Mouse (Mus musculus) liver, embryonic 14.5 days (tissue): ENCODE measurements around the gene Gtf2a2. TPM values are rescaled to one million over a fixed set of nuclear protein-coding genes. Genes with fewer than 3 reads are reported as not detected.
A peak's percentile ranks its signal among the peaks of the same experiment; 100 is the strongest.

ENCODE experiments used
- ATAC-seq: fragments of 200-750 bp; cut with Nextera tagmentation; 2 replicates; pipeline ENCODE4 v1.8.0; 2017; ENCODE audit warnings: moderate number of reproducible peaks, mild to moderate bottlenecking, moderate library complexity; ENCODE audit not compliant: insufficient read depth
- DNase-seq, 3 experiments: peaks; one replicate each; pipeline ENCODE4 v3.0.0-alpha.2; 2012 to 2013; ENCODE audit warnings: low read depth in 3 of 3, low spot score in 3 of 3
- H3K27ac ChIP-seq: fragments of 300-500 bp; sonication (generic); 2 replicates; pipeline ENCODE4 v1.5.1; 2014; ENCODE audit warnings: moderate library complexity, mild to moderate bottlenecking, control low read depth, inconsistent platforms
- H3K27me3 ChIP-seq: fragments of 300-500 bp; sonication (generic); 2 replicates; pipeline ENCODE4 v1.6.1; 2014; ENCODE audit warnings: mild to moderate bottlenecking, low read length, moderate library complexity; ENCODE audit not compliant: control insufficient read depth, insufficient read depth
- H3K36me3 ChIP-seq: fragments of 300-500 bp; sonication (generic); replicated peaks from 2 replicates; pipeline ENCODE4 v1.6.1; 2014; ENCODE audit warnings: low read depth; ENCODE audit not compliant: control insufficient read depth, insufficient read depth
- H3K4me1 ChIP-seq, 2 experiments: fragments of 200-500 bp in 1 of 2; fragments of 300-500 bp in 1 of 2; sonication (generic) in 1 of 2; replicated peaks; 2 replicates each; pipeline ENCODE4 v1.6.1; 2012 to 2014; ENCODE audit warnings: antibody characterized with exemption in 1 of 2, inconsistent platforms in 1 of 2, low read length in 1 of 2; ENCODE audit not compliant: control insufficient read depth in 2 of 2, insufficient read depth in 2 of 2
- H3K4me2 ChIP-seq: fragments of 300-500 bp; sonication (generic); 2 replicates; pipeline ENCODE4 v1.6.1; 2014; ENCODE audit warnings: low read depth, mild to moderate bottlenecking, control low read depth, moderate library complexity
- H3K4me3 ChIP-seq, 2 experiments: fragments of 200-500 bp in 1 of 2; fragments of 300-500 bp in 1 of 2; sonication (generic) in 1 of 2; 2 replicates each; pipeline ENCODE4 v1.5.1; 2012 to 2014; ENCODE audit warnings: low read depth in 2 of 2, low read length in 2 of 2, mild to moderate bottlenecking in 2 of 2, control low read depth in 1 of 2, inconsistent platforms in 1 of 2, moderate library complexity in 1 of 2; ENCODE audit not compliant: insufficient read depth in 1 of 2
- H3K9ac ChIP-seq: fragments of 300-500 bp; sonication (generic); replicated peaks from 2 replicates; pipeline ENCODE4 v1.6.1; 2014; ENCODE audit warnings: mild to moderate bottlenecking, control low read depth, moderate library complexity
- H3K9me3 ChIP-seq: fragments of 300-500 bp; sonication (generic); 2 replicates; pipeline ENCODE4 v1.6.1; 2016; ENCODE audit warnings: low read length, mixed read lengths; ENCODE audit not compliant: control insufficient read depth
- CTCF ChIP-seq: IDR thresholded peaks from 2 replicates; pipeline ENCODE4 v1.5.1; 2016; ENCODE audit warnings: antibody characterized with exemption, low read depth, control low read depth
- EP300 ChIP-seq: IDR thresholded peaks from 2 replicates; pipeline ENCODE4 v1.6.1; 2016; ENCODE audit warnings: antibody characterized with exemption, low read depth
- WGBS: fragments of 180-500 bp; shearing (Covaris S2); extraction: QIAGEN DNeasy Blood & Tissue Kit; methylation state at CpG from one replicate; pipeline ENCODE4 v1.1.7; 2014; ENCODE audit not compliant: insufficient replicate concordance; 5-methylcytosine and 5-hydroxymethylcytosine counted together
- polyA plus RNA-seq, 2 experiments: library from polyadenylated mRNA; depleted of rRNA in 1 of 2; stranded (reverse) in 1 of 2; unstranded in 1 of 2; fragments of >200 nt; fragmentation: Nextera tagmentation in 1 of 2; extraction: Ambion mirVana in 1 of 2; gene quantifications; 2 replicates each; pipeline versions ENCODE4 v1.2.1 to v1.2.3; 2012 to 2014

The Gtf2a2 gene
- 34.6 and 55.2 TPM in 2 replicates for polyA plus RNA-seq (2012; rRNA removed)
- 148 and 150 TPM in 2 replicates for polyA plus RNA-seq (2014; fragmentation: Nextera tagmentation; extraction: Ambion mirVana)

- Histone ChIP-seq H3K9ac (peak within 1 kb of the TSS; percentile 96), H3K27ac (peak within 1 kb of the TSS; percentile 69), H3K27me3 (no peaks in the 10 kb centered on the region), H3K4me3 (peak within 1 kb of the TSS; percentile 96 to 98), H3K4me1 (peaks cover 20 to 31% of the 10 kb centered on the region in 2 experiments), H3K36me3 (peaks cover 27% of the 10 kb centered on the region), H3K4me2 (peak within 1 kb of the TSS; percentile 90), H3K9me3 (no peaks in the 10 kb centered on the region)
- TF ChIP-seq CTCF = no peak
- TF ChIP-seq EP300 = no peak
- DNase-seq (peak; percentile 81 to 86 (median 82)), ATAC-seq (peak; percentile 94)
- under 1% methylated on average over 57 of the region's 57 CpGs for WGBS
These were observed at the start of gene Gtf2a2 for GRCm38 (mm10) chr9:70012408-70012901. Gtf2a2 (plus strand) TSS chr9:70012550.

GRCm38 (mm10) chr9:69964370-69964769 lies 48.0 kb upstream of the Gtf2a2 start:
- Histone ChIP-seq H3K9ac (no peak overlapping the region), H3K4me3 (no peak overlapping the region), H3K27ac (no peak overlapping the region), H3K4me1 (no peaks in the 10 kb centered on the region), H3K27me3 (no peaks in the 10 kb centered on the region), H3K36me3 (no peaks in the 10 kb centered on the region), H3K4me2 (no peak overlapping the region), H3K9me3 (no peaks in the 10 kb centered on the region)
- WGBS = 47% methylated on average over 3 of the region's 3 CpGs
- DNase-seq (no peak), ATAC-seq (no peak)
- TF ChIP-seq EP300 (no peak), CTCF (no peak)

GRCm38 (mm10) chr9:69985526-69985925 lies 26.8 kb upstream of the Gtf2a2 start:
- Histone ChIP-seq H3K9me3 (no peaks in the 10 kb centered on the region), H3K4me2 (no peak overlapping the region), H3K27me3 (no peaks in the 10 kb centered on the region), H3K27ac (no peak overlapping the region), H3K36me3 (no peaks in the 10 kb centered on the region), H3K4me3 (no peak overlapping the region), H3K4me1 (peaks cover 3 to 6% of the 10 kb centered on the region in 2 experiments), H3K9ac (no peak overlapping the region)
- DNase-seq (no peak), ATAC-seq (no peak)
- TF ChIP-seq EP300 (no peak), CTCF (no peak)
- 38% methylated on average over 1 of the region's 1 CpGs for WGBS

- Histone ChIP-seq H3K4me2 (no peak overlapping the region), H3K27me3 (no peaks in the 10 kb centered on the region)
- WGBS = 67% methylated on average over 10 of the region's 10 CpGs
These were observed 26.3 kb upstream of the Gtf2a2 start for GRCm38 (mm10) chr9:69986063-69986462.

GRCm38 (mm10) chr9:69986571-69986970 lies 25.8 kb upstream of the Gtf2a2 start:
- H3K27me3 ChIP-seq = no peaks in the 10 kb centered on the region
- TF ChIP-seq CTCF (no peak), EP300 (no peak)
- no peaks in the 10 kb centered on the region for H3K36me3 ChIP-seq
- no peak for ATAC-seq
- no peak overlapping the region for H3K4me2 ChIP-seq
- no peak overlapping the region for H3K27ac ChIP-seq
- H3K4me3 ChIP-seq = no peak overlapping the region
- H3K4me1 ChIP-seq = peaks cover 10 to 16% of the 10 kb centered on the region in 2 experiments
- no peak overlapping the region for H3K9ac ChIP-seq
- 57% methylated on average over 5 of the region's 5 CpGs for WGBS
- no peak for DNase-seq
- H3K9me3 ChIP-seq = no peaks in the 10 kb centered on the region

More at GRCm38 (mm10) chr9:69986063-69986462, 26.3 kb upstream of the Gtf2a2 start:
- Histone ChIP-seq H3K9ac (no peak overlapping the region), H3K4me3 (no peak overlapping the region), H3K27ac (no peak overlapping the region), H3K9me3 (no peaks in the 10 kb centered on the region), H3K36me3 (no peaks in the 10 kb centered on the region), H3K4me1 (peaks cover 6 to 12% of the 10 kb centered on the region in 2 experiments)
- DNase-seq (no peak), ATAC-seq (no peak)
- TF ChIP-seq EP300 = no peak
- TF ChIP-seq CTCF = no peak
